Mouse (Mus musculus) common myeloid progenitor, adult 5-6 weeks (primary cell): ENCODE results near the gene Aipl1. TPM values are rescaled to one million over a fixed set of nuclear protein-coding genes. Genes with fewer than 3 reads are reported as not detected.

ENCODE experiments used
- ATAC-seq: replicated peaks from 2 replicates; pipeline ENCODE4 v1.8.0; 2016; ENCODE audit warnings: low read depth, mild to moderate bottlenecking, moderate TSS enrichment, inconsistent platforms; ENCODE audit not compliant: poor library complexity, severe bottlenecking
- total RNA-seq: library from RNA; stranded (forward); fragments of 200-1000, 187-1606 nt; gene quantifications from 2 replicates; pipeline ENCODE4 v1.2.3, GENCODE M21; 2017

Gene Aipl1
- total RNA-seq, result 0.44 and 1.2 TPM in 2 replicates

- no peak for ATAC-seq
These were observed at the start of gene Aipl1 for GRCm38 (mm10) chr11:72037409-72037808. Gene Aipl1, minus strand, starts transcription at chr11:72037509.

GRCm38 (mm10) chr11:72086251-72087046 lies 49.1 kb upstream of the Aipl1 start:
- ATAC-seq, result no peak

GRCm38 (mm10) chr11:72084337-72084736 lies 47.0 kb upstream of the Aipl1 start:
- ATAC-seq, result no peak

GRCm38 (mm10) chr11:72082601-72083000 lies 45.3 kb upstream of the Aipl1 start:
- ATAC-seq, result no peak

- no peak for ATAC-seq
These were observed 43.2 kb upstream of the Aipl1 start for GRCm38 (mm10) chr11:72080461-72080860.

GRCm38 (mm10) chr11:72078647-72079046 lies 41.3 kb upstream of the Aipl1 start:
- no peak for ATAC-seq

GRCm38 (mm10) chr11:72078056-72078455 lies 40.7 kb upstream of the Aipl1 start:
- no peak for ATAC-seq

GRCm38 (mm10) chr11:72074230-72074629 lies 36.9 kb upstream of the Aipl1 start:
- ATAC-seq, result no peak

- ATAC-seq, result no peak
These were observed 35.1 kb upstream of the Aipl1 start for GRCm38 (mm10) chr11:72072331-72072905.

- ATAC-seq, result no peak
These were observed 33.4 kb upstream of the Aipl1 start for GRCm38 (mm10) chr11:72070733-72071132.

- no peak for ATAC-seq
These were observed 30.7 kb upstream of the Aipl1 start for GRCm38 (mm10) chr11:72068026-72068425.

GRCm38 (mm10) chr11:72067326-72067725 lies 30.0 kb upstream of the Aipl1 start:
- no peak for ATAC-seq

GRCm38 (mm10) chr11:72066330-72066729 lies 29.0 kb upstream of the Aipl1 start:
- ATAC-seq, result peak; percentile 64; the same call in 1 of the 2 replicates

- ATAC-seq, result no peak
These were observed 27.8 kb upstream of the Aipl1 start for GRCm38 (mm10) chr11:72065103-72065502.

GRCm38 (mm10) chr11:72064414-72064813 lies 27.1 kb upstream of the Aipl1 start:
- ATAC-seq, result no peak

- no peak for ATAC-seq
These were observed 23.8 kb upstream of the Aipl1 start for GRCm38 (mm10) chr11:72061093-72061620.

GRCm38 (mm10) chr11:72060416-72060815 lies 23.1 kb upstream of the Aipl1 start:
- ATAC-seq, result no peak

- ATAC-seq, result no peak
These were observed 19.9 kb upstream of the Aipl1 start for GRCm38 (mm10) chr11:72057166-72057565.

GRCm38 (mm10) chr11:72055176-72055575 lies 17.9 kb upstream of the Aipl1 start:
- ATAC-seq, result no peak

GRCm38 (mm10) chr11:72052636-72053035 lies 15.3 kb upstream of the Aipl1 start:
- ATAC-seq, result peak; percentile 89

GRCm38 (mm10) chr11:72052221-72052620 lies 14.9 kb upstream of the Aipl1 start:
- no peak for ATAC-seq
